Mouse (Mus musculus): Measurements from ENCODE around the gene Apip.

Gene Apip

GRCm38 (mm10) chr2:103073219-103073982 lies at the start of gene Apip, which contains the start of gene Pdhx:
TSS of gene Apip (plus strand) at chr2:103073675.
TSS of gene Pdhx (minus strand) at chr2:103073513.
- DNase-seq (ENCODE audit: low spot score in 2 of 2) = peak; percentile 99 to 100

- no peak for DNase-seq (ENCODE audit: low spot score in 2 of 2)
Measured at GRCm38 (mm10) chr2:103037831-103038230, 35.6 kb upstream of the Apip start.

GRCm38 (mm10) chr2:103040896-103041295 lies 32.6 kb upstream of the Apip start:
- no peak for DNase-seq (ENCODE audit: low spot score in 2 of 2)

- DNase-seq (ENCODE audit: low spot score in 2 of 2) = no peak
Measured at GRCm38 (mm10) chr2:103045286-103045685, 28.2 kb upstream of the Apip start.

- DNase-seq (ENCODE audit: low spot score in 2 of 2) = no peak
Measured at GRCm38 (mm10) chr2:103051937-103052893, 21.3 kb upstream of the Apip start.

- no peak for DNase-seq (ENCODE audit: low spot score in 2 of 2)
Measured at GRCm38 (mm10) chr2:103055820-103056219, 17.7 kb upstream of the Apip start.

- DNase-seq (ENCODE audit: low spot score in 2 of 2) = no peak
Measured at GRCm38 (mm10) chr2:103058266-103058665, 15.2 kb upstream of the Apip start.

GRCm38 (mm10) chr2:103062865-103063264 lies 10.6 kb upstream of the Apip start:
- DNase-seq (ENCODE audit: low spot score in 2 of 2) = no peak

GRCm38 (mm10) chr2:103066683-103067551 lies 6.6 kb upstream of the Apip start:
- no peak for DNase-seq (ENCODE audit: low spot score in 2 of 2)

GRCm38 (mm10) chr2:103067552-103068207 lies 5.8 kb upstream of the Apip start:
- no peak for DNase-seq (ENCODE audit: low spot score in 2 of 2)

GRCm38 (mm10) chr2:103068602-103069001 lies 4.9 kb upstream of the Apip start:
- no peak for DNase-seq (ENCODE audit: low spot score in 2 of 2)

- no peak for DNase-seq (ENCODE audit: low spot score in 2 of 2)
Measured at GRCm38 (mm10) chr2:103069752-103070405, 3.6 kb upstream of the Apip start.

- DNase-seq (ENCODE audit: low spot score in 2 of 2) = no peak
Measured at GRCm38 (mm10) chr2:103070586-103070985, 2.9 kb upstream of the Apip start.

- DNase-seq (ENCODE audit: low spot score in 2 of 2) = no peak
Measured at GRCm38 (mm10) chr2:103081117-103081516, 7.6 kb downstream of the Apip start.

GRCm38 (mm10) chr2:103081706-103082105 lies 8.2 kb downstream of the Apip start:
- no peak for DNase-seq (ENCODE audit: low spot score in 2 of 2)

GRCm38 (mm10) chr2:103082853-103083252 lies 9.4 kb downstream of the Apip start:
- no peak for DNase-seq (ENCODE audit: low spot score in 2 of 2)

- DNase-seq (ENCODE audit: low spot score in 2 of 2) = no peak
Measured at GRCm38 (mm10) chr2:103084451-103084850, 11.0 kb downstream of the Apip start.

GRCm38 (mm10) chr2:103085633-103086032 lies 12.2 kb downstream of the Apip start:
- no peak for DNase-seq (ENCODE audit: low spot score in 2 of 2)

- no peak for DNase-seq (ENCODE audit: low spot score in 2 of 2)
Measured at GRCm38 (mm10) chr2:103086432-103086831, 13.0 kb downstream of the Apip start.

GRCm38 (mm10) chr2:103088099-103088498 lies 14.6 kb downstream of the Apip start:
- DNase-seq (ENCODE audit: low spot score in 2 of 2) = no peak

GRCm38 (mm10) chr2:103089521-103089920 lies 16.0 kb downstream of the Apip start:
- no peak for DNase-seq (ENCODE audit: low spot score in 2 of 2)

All from frontal cortex, postnatal 14 days (tissue).